Mouse (Mus musculus) hindbrain, embryonic 11.5 days (tissue): Measurements from ENCODE around the gene Coro2b. TPM values are rescaled to one million over a fixed set of nuclear protein-coding genes. Genes with fewer than 3 reads are reported as not detected.
A peak's percentile ranks its signal among the peaks of the same experiment; 100 is the strongest.

Experiments
- ATAC-seq: fragments of 200-750 bp; cut with Nextera tagmentation; 2 replicates; pipeline ENCODE4 v1.8.0; 2017; ENCODE audit warnings: mild to moderate bottlenecking, moderate TSS enrichment, moderate library complexity; ENCODE audit not compliant: low FRiP score
- DNase-seq: peaks from one replicate; pipeline ENCODE4 v3.0.0-alpha.2; 2015; ENCODE audit warnings: low spot score
- H3K27ac ChIP-seq: fragments of 300-500 bp; sonication (generic); 2 replicates; pipeline ENCODE4 v1.5.1; 2014; ENCODE audit warnings: mild to moderate bottlenecking, low read depth, low read length
- H3K27me3 ChIP-seq: fragments of 300-500 bp; sonication (generic); 2 replicates; pipeline ENCODE4 v1.6.1; 2014; ENCODE audit warnings: mild to moderate bottlenecking, low read length, moderate library complexity, mixed read lengths; ENCODE audit not compliant: control insufficient read depth, insufficient read depth
- H3K36me3 ChIP-seq: fragments of 300-500 bp; sonication (generic); 2 replicates; pipeline ENCODE4 v1.6.1; 2014; ENCODE audit warnings: mild to moderate bottlenecking, low read length, moderate library complexity, mixed read lengths; ENCODE audit not compliant: control insufficient read depth, insufficient read depth
- H3K4me1 ChIP-seq: fragments of 300-500 bp; sonication (generic); replicated peaks from 2 replicates; pipeline ENCODE4 v1.6.1; 2014; ENCODE audit warnings: low read length, mixed read lengths; ENCODE audit not compliant: control insufficient read depth, insufficient read depth
- H3K4me2 ChIP-seq: fragments of 300-500 bp; sonication (generic); replicated peaks from 2 replicates; pipeline ENCODE4 v1.6.1; 2014; ENCODE audit warnings: mild to moderate bottlenecking, low read depth, low read length
- H3K4me3 ChIP-seq: fragments of 300-500 bp; sonication (generic); 2 replicates; pipeline ENCODE4 v1.5.1; 2014; ENCODE audit warnings: low read depth, low read length
- H3K9ac ChIP-seq: fragments of 300-500 bp; sonication (generic); 2 replicates; pipeline ENCODE4 v1.6.1; 2014; ENCODE audit warnings: low read depth, low read length
- H3K9me3 ChIP-seq: fragments of 300-500 bp; sonication (generic); 2 replicates; pipeline ENCODE4 v1.6.1; 2016; ENCODE audit warnings: low read length; ENCODE audit not compliant: control insufficient read depth
- WGBS: fragments of 180-500 bp; shearing (Covaris S2); extraction: QIAGEN DNeasy Blood & Tissue Kit; methylation state at CpG from one replicate; pipeline ENCODE4 v1.1.7; 2014; 5-methylcytosine and 5-hydroxymethylcytosine counted together
- polyA plus RNA-seq: library from polyadenylated mRNA; unstranded; fragments of >200 nt; fragmentation: Nextera tagmentation; extraction: Ambion mirVana; gene quantifications from 2 replicates; pipeline ENCODE4 v1.2.1, GENCODE M21; 2014

Gene Coro2b
- polyA plus RNA-seq, 1 experiment from 2014 or later = 20.5 TPM

DNA sequence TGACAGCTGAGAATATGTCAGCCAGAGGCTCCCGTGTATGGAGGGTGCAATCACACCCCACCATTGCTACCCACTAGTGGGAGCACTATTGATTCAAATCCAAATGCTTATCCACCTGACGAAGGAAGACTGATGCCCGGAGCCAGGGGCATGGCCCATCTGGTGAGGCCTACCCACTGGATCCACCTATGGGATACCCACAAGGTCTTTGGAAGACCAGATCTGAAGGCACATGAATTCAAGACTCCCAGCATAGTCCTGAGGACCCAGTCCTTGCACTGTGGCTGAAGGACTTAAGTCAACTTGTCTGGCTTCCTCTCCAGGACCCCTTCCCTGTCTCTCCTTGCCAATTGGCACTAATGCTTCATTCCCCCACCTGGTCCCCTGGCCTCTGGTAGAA, 54.1 kb downstream of the Coro2b start:
- ATAC-seq = no peak

DNA sequence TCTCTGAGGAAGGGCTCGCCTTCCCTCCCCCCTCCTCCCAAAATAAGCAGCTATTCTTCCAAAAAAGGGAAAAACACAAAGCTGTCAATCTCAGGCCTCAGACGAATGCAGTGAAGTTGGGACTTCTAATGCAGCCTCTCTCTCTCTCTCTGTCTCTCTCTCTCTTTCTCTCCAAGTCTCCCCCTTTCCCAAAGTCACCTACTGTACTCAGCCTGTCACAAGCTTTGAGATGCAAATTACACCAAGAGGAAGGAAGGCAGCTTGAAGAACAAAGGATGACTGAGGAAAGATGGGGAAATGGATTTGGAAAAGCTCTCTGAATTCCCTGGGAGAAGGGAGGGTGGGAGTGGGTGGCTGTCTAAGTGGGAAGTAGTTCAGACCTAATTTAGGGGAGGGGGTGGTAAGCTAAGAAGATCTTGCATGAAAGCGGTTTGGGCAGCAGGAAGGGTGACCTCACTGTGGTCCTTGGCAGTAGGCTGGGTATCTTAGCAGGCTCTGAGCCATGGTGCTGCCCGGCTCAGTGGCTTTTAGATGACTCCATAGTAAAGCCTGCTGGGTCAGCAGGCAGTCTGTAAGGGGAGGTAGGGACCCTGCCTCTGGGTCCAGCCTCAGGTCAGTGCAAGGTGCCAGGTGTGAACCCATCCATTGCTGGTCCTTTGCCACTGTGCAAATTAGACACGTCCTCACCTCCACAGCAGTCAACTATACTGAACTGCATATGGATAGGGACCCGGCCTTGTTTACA, 55.8 kb downstream of the Coro2b start:
- H3K4me1 ChIP-seq = peaks cover 8% of the 10 kb centered on the region
- no peaks in the 10 kb centered on the region for H3K9me3 ChIP-seq
- no peak for ATAC-seq
- 57% methylated on average over 6 of the region's 6 CpGs for WGBS
- no peak overlapping the region for H3K27ac ChIP-seq
- H3K9ac ChIP-seq = no peak overlapping the region
- H3K36me3 ChIP-seq = no peaks in the 10 kb centered on the region
- H3K4me2 ChIP-seq = no peak overlapping the region
- H3K27me3 ChIP-seq = no peaks in the 10 kb centered on the region
- no peak for DNase-seq
- no peak overlapping the region for H3K4me3 ChIP-seq

More for the DNA sequence above, 54.1 kb downstream of the Coro2b start:
- no peak for DNase-seq
- no peak overlapping the region for H3K27ac ChIP-seq
- no peaks in the 10 kb centered on the region for H3K36me3 ChIP-seq
- WGBS = 77% methylated on average over 3 of the region's 3 CpGs
- H3K27me3 ChIP-seq = no peaks in the 10 kb centered on the region
- H3K9me3 ChIP-seq = no peaks in the 10 kb centered on the region
- H3K9ac ChIP-seq = no peak overlapping the region
- H3K4me1 ChIP-seq = peaks cover 8% of the 10 kb centered on the region
- no peak overlapping the region for H3K4me3 ChIP-seq
- H3K4me2 ChIP-seq = no peak overlapping the region

DNA sequence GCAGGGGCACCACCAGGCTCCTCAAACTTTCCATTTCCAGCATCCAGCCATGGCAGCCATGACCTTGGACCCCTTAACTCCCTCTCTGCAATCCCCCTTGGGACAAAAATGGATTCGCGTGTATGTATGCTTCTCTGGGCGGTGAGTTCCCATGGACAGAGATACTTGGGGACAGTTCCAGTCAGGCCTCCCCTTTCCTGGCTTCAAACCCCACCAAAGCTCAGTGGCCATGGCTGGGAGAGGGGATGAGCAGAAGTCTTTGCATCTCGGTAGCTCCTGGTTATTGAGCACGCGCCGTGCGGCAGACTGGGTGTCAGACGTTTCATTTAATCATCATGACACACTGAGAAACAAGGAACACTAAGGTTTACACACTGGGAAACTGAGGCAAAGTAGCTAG, 56.7 kb downstream of the Coro2b start:
- ATAC-seq = no peak
- Histone ChIP-seq H3K27ac (no peak overlapping the region), H3K27me3 (no peaks in the 10 kb centered on the region), H3K9me3 (no peaks in the 10 kb centered on the region), H3K4me3 (no peak overlapping the region), H3K4me2 (no peak overlapping the region), H3K9ac (no peak overlapping the region), H3K4me1 (peaks cover 8% of the 10 kb centered on the region), H3K36me3 (no peaks in the 10 kb centered on the region)
- DNase-seq = no peak
- WGBS = 77% methylated on average over 9 of the region's 9 CpGs

DNA sequence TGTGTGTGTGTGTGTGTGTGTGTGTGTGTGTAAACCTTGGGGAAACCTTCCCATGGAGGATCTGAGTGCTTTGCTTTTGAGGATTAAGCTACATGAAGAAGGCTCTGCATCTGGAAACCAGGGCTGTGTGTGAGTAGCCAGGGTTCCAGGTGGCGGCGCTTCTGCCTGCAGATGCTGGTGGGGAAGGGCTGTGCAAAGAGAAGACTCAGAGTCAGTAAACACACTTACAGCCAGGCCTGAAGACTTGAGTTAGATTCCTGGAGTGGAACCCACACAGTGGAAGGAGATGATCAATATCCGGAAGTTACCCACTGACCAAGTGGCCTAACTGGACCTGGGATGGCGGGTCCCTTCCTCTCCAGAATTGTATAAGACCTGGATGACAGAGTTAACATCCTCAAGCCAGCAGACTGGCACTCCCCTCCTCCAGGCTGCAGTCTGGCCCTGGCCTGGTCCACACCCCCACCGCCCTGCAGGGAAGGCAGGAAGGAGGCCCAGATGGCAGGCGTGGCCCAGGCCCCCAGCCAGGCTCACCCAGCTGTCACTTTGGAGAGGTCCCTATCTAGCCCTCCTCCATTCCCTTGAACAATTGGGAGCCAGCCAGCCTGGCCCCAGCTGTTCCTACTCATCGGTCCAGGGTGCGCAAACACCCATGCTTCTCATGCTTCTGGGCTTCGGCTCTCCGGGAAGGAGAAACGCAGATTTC, 59.9 kb downstream of the Coro2b start:
- WGBS = 55% methylated on average over 11 of the region's 11 CpGs
- peak; percentile 59 for DNase-seq
- ATAC-seq = peak; percentile 85
- Histone ChIP-seq H3K36me3 (no peaks in the 10 kb centered on the region), H3K27me3 (no peaks in the 10 kb centered on the region), H3K27ac (peak overlapping the region; percentile 77), H3K4me2 (no peak overlapping the region), H3K9ac (peak overlapping the region; percentile 16; the same call in 1 of the 2 replicates), H3K4me3 (no peak overlapping the region), H3K4me1 (peaks cover 8% of the 10 kb centered on the region), H3K9me3 (no peaks in the 10 kb centered on the region)

DNA sequence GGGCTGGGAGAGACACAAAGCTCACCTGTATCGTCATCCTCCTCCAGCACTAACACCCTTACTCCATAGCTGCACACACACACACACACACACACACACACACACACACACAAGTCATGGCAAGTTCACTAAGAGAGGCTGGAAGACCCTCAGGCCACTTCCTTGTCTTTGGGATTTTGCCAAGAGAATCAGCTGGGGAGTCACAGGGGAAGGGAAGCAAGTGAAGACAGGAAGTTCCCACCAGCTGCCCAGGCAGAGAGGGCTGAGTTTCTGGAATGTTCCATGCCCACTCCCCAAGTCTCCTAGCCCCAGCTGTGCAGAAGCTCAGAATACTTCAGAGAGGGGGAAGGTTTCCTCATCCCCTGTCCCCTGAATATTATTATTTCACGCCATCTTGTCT, 62.6 kb downstream of the Coro2b start:
- Histone ChIP-seq H3K4me2 (no peak overlapping the region), H3K9ac (no peak overlapping the region), H3K4me1 (peaks cover 2% of the 10 kb centered on the region; the same call in 1 of the 2 replicates), H3K4me3 (no peak overlapping the region), H3K27ac (no peak overlapping the region), H3K36me3 (no peaks in the 10 kb centered on the region), H3K27me3 (no peaks in the 10 kb centered on the region), H3K9me3 (no peaks in the 10 kb centered on the region)
- no peak for ATAC-seq
- DNase-seq = no peak
- 97% methylated on average over 2 of the region's 2 CpGs for WGBS

DNA sequence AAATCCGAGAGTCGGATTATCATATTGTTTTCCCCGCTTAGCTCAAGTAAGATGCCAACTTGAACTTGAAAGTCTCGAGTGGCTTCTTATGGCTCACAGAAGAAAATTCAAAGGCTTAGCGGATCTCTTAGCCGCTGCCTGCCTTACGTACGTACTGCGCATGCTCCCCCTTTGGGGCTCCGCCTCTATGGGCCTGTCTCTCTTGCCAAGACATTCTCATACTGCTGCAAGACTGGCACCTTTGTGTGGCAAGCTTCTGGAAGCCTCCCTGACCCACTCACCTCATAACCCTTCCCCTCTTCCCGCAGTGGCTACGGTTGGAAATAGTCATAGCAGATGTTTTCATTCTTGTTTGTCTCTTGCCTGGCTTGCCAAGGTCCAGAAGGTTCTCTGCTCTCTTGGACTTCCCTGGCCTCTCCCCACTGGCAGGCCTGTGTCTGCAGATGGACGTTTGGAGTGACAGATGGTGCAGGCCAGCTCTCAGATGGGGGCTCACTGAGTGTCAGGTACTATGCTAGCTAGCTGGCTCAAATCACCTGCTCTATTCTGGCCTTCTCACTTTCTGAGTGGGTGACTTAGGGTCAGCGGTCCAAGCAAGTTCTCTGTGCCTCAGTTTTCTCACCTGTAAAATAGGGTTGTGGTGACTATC, 65.2 kb downstream of the Coro2b start:
- Histone ChIP-seq H3K36me3 (no peaks in the 10 kb centered on the region), H3K27me3 (no peaks in the 10 kb centered on the region), H3K4me1 (0 out of 2 replicates have a peak, but pooled peaks cover 2% of the 10 kb centered on the region), H3K4me3 (no peak overlapping the region), H3K9me3 (no peaks in the 10 kb centered on the region), H3K27ac (no peak overlapping the region), H3K4me2 (no peak overlapping the region), H3K9ac (no peak overlapping the region)
- 87% methylated on average over 14 of the region's 14 CpGs for WGBS
- ATAC-seq = no peak
- DNase-seq = no peak

DNA sequence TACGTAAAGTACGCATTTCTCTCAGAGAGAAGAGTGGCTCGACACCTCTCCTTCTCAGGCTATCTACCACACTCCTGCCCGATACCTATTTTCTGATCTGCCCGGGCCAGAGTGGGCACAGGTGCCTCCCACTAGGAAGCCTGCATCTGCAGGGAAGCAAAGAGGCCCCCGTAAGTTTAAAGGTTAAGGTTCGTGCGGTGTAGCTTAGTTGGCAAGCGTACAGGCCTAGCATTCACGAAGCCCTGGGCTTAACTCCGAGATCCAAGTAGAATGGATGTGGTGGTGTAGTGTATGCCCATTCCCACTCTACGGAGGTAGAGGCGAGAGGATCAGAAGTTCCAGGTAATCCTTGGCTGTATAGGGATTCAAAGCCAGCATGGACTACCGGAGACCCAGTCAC, 65.8 kb downstream of the Coro2b start:
- ATAC-seq (no peak), DNase-seq (no peak)
- Histone ChIP-seq H3K9me3 (no peaks in the 10 kb centered on the region), H3K4me2 (no peak overlapping the region), H3K27me3 (no peaks in the 10 kb centered on the region), H3K4me1 (0 out of 2 replicates have a peak, but pooled peaks cover 2% of the 10 kb centered on the region), H3K36me3 (no peaks in the 10 kb centered on the region), H3K27ac (no peak overlapping the region), H3K4me3 (no peak overlapping the region), H3K9ac (no peak overlapping the region)
- 93% methylated on average over 14 of the region's 14 CpGs for WGBS

DNA sequence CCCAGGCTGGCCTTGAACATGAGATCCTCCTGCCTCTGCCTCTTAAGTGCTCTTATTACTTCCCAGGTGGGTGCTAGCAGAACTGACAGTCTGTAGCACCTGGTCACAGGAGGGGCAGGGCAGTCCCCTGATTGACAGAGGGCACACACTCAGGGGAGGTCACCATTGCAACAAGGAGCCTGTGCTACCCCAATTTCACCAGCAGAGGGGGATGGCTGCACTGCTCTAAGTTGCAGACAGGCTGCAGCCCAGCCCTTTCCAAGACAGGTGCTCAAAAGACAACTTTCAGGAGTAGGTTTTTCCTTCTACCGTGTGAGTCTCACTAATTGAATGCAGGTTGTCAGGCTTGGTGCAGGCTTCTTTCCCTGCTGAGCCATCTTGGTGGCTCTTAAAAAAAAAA, 66.4 kb downstream of the Coro2b start:
- WGBS = 33% methylated on average over 1 of the region's 1 CpGs
- H3K36me3 ChIP-seq = no peaks in the 10 kb centered on the region
- H3K4me1 ChIP-seq = 0 out of 2 replicates have a peak, but pooled peaks cover 2% of the 10 kb centered on the region
- H3K27me3 ChIP-seq = no peaks in the 10 kb centered on the region
- no peak overlapping the region for H3K4me2 ChIP-seq
- DNase-seq = peak; percentile 87
- no peak overlapping the region for H3K27ac ChIP-seq
- no peak overlapping the region for H3K9ac ChIP-seq
- no peaks in the 10 kb centered on the region for H3K9me3 ChIP-seq
- ATAC-seq = 0 out of 2 replicates have a peak, but pooled peaks have one; percentile 54
- H3K4me3 ChIP-seq = no peak overlapping the region
